10 mouse cellular contexts compared by ENCODE assay signal in the genomic region with DNA sequence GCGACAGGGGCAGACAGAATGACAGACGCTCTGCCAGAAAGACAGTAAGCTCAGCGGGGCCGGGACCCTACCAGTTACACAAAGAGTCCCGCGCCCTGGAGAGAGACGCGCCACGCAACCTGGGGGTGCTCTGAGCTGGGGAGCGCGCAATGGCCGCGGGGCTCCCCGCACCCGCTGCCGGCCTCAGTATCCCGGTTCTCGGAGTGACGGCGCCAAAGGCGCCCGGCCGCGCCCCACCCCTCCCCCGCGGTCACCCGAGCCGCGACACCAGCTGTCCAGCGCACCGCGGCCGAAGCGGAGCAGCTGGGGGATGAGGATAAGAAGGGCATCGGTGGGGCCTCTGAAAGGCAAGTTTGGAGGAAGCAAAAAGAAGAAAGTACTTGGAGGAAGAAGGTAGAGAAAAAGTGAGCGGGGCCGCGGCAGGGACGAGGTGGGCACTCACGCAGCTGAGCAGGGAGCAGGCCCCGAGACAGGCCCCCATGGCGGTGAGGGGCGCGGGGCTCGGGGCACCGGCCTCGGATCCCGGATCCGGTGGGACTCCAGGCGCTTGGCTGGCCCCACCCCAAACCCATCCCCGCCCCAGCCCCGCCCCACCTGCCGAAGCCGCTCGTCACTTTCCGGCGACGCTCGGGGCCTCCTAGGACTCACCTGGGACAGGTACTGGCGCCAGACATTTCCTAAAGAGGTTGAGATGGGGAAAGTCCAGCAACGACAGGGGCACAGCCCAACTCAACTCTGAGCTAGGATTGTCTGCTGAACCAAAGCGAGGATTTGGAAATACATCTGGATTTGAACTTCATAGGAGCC. TPM values are rescaled to one million over a fixed set of nuclear protein-coding genes. Genes with fewer than 3 reads are reported as not detected.
DNase-seq lines count a peak whose midpoint lies in the region; ATAC-seq lines count a peak whose summit lies in the region.
"Had no signal": no experiment of that assay in that cellular context is flagged by ENCODE, and none has a peak within 500 bp of the region (broad histone marks: within the 10 kb centered on the region; RNA-seq: fewer than 3 reads in every experiment).

No protein-coding gene starts in this region.

- WGBS in heart, embryonic 14.5 days = 3% methylated on average over 62 of the region's 62 CpGs
- 1% methylated on average over 55 of the region's 62 CpGs for WGBS in hindbrain, embryonic 11.5 days
- WGBS in limb, embryonic 15.5 days = 2% methylated on average over 60 of the region's 62 CpGs

- H3K27ac ChIP-seq in heart, embryonic 14.5 days (replicated peaks in 1 of 2; ENCODE audit: control insufficient read depth in 1 of 2, insufficient read depth in 1 of 2, low read depth in 2 of 2, low read length in 2 of 2) = peak overlapping the region in 1 of 2 experiments; percentile 41; a peak in 1 of 4 replicates
- peak overlapping the region; percentile 96 for H3K27ac ChIP-seq in hindbrain, embryonic 11.5 days (ENCODE audit: low read depth, low read length)
- peak overlapping the region; percentile 89 for H3K27ac ChIP-seq in limb, embryonic 15.5 days

- H3K4me1 ChIP-seq in heart, embryonic 14.5 days (ENCODE audit: control insufficient read depth in 2 of 2, insufficient read depth in 2 of 2, low read length in 2 of 2) = peaks cover 12 to 19% of the 10 kb centered on the region in 2 experiments; a peak in 3 of 4 replicates
- peaks cover 3% of the 10 kb centered on the region; the same call in 1 of the 2 replicates for H3K4me1 ChIP-seq in hindbrain, embryonic 11.5 days (replicated peaks; ENCODE audit: control insufficient read depth, insufficient read depth, low read length)
- H3K4me1 ChIP-seq in limb, embryonic 15.5 days = peaks cover 21% of the 10 kb centered on the region

- peak overlapping the region; percentile 57 for H3K4me3 ChIP-seq in heart, embryonic 14.5 days (ENCODE audit: control insufficient read depth in 1 of 2, insufficient read depth in 1 of 2, low read depth in 1 of 2, low read length in 2 of 2)
- peak overlapping the region; percentile 60 for H3K4me3 ChIP-seq in hindbrain, embryonic 11.5 days (ENCODE audit: low read depth, low read length)
- peak overlapping the region; percentile 78 for H3K4me3 ChIP-seq in limb, embryonic 15.5 days

- H3K9ac ChIP-seq in heart, embryonic 14.5 days (ENCODE audit: low read length) = peak overlapping the region; percentile 68
- peak overlapping the region; percentile 82 for H3K9ac ChIP-seq in hindbrain, embryonic 11.5 days (ENCODE audit: low read depth, low read length)
- H3K9ac ChIP-seq in limb, embryonic 15.5 days = peak overlapping the region; percentile 72

- H3K9me3 ChIP-seq in heart, embryonic 14.5 days (ENCODE audit: control insufficient read depth, low read length) = no peaks in the 10 kb centered on the region
- no peaks in the 10 kb centered on the region for H3K9me3 ChIP-seq in hindbrain, embryonic 11.5 days (ENCODE audit: control insufficient read depth, low read length)
- no peaks in the 10 kb centered on the region for H3K9me3 ChIP-seq in limb, embryonic 15.5 days
- H3K9me3 ChIP-seq: G1E had no signal

- peaks cover 87% of the 10 kb centered on the region for H3K27me3 ChIP-seq in heart, embryonic 14.5 days (ENCODE audit: control insufficient read depth, insufficient read depth, low read length)
- no peaks in the 10 kb centered on the region for H3K27me3 ChIP-seq in hindbrain, embryonic 11.5 days (ENCODE audit: control insufficient read depth, insufficient read depth, low read length)
- no peaks in the 10 kb centered on the region for H3K27me3 ChIP-seq in limb, embryonic 15.5 days

- no peak for ATAC-seq in heart, embryonic 14.5 days (ENCODE audit: insufficient number of reproducible peaks, insufficient read depth, low FRiP score, low read depth)
- ATAC-seq in hindbrain, embryonic 11.5 days (ENCODE audit: low FRiP score) = peak; percentile 52; the same call in 1 of the 2 replicates
- peak; percentile 42; the same call in 1 of the 2 replicates for ATAC-seq in limb, embryonic 15.5 days (ENCODE audit: insufficient number of reproducible peaks, low FRiP score, low TSS enrichment, low read depth)

- peak overlapping the region; percentile 95 for H3K4me2 ChIP-seq in heart, embryonic 14.5 days (ENCODE audit: low read length)
- peak overlapping the region; percentile 59 for H3K4me2 ChIP-seq in hindbrain, embryonic 11.5 days (replicated peaks; ENCODE audit: low read depth, low read length)
- H3K4me2 ChIP-seq in limb, embryonic 15.5 days = peak overlapping the region; percentile 83

- H3K36me3 ChIP-seq in heart, embryonic 14.5 days (ENCODE audit: control insufficient read depth, insufficient read depth, low read length) = no peaks in the 10 kb centered on the region
- no peaks in the 10 kb centered on the region for H3K36me3 ChIP-seq in hindbrain, embryonic 11.5 days (ENCODE audit: control insufficient read depth, insufficient read depth, low read length)
- H3K36me3 ChIP-seq in limb, embryonic 15.5 days = no peaks in the 10 kb centered on the region; the same call in none of the 2 replicates
- H3K36me3 ChIP-seq: G1E had no signal

- no peak for DNase-seq in heart, adult 18-20 months
- DNase-seq in cerebellum, postnatal 25 days = peak; percentile 86 to 93
- peak; percentile 73 for DNase-seq in hindbrain, embryonic 11.5 days (ENCODE audit: low spot score)
- DNase-seq in neural tube, embryonic 10.5 days (ENCODE audit: extremely low spot score, low spot score) = peak; percentile 67
- DNase-seq in right cerebral cortex, postnatal 14 days = no peak
- no peak for DNase-seq in left cerebral cortex, adult 11 months (ENCODE audit: low spot score)

RNA-seq across cellular contexts. Expression of a gene that starts 3.8 kb away (rescaled TPM):
- 6.0 and 7.5 TPM in 2 replicates for polyA plus RNA-seq in heart, embryonic 14.5 days (2014; fragmentation: Nextera tagmentation; extraction: Ambion mirVana)
- total RNA-seq in heart, adult 18-20 months (2021) = 1 to 10 TPM; 2.0 to 2.2 TPM
- 57.9 and 58.8 TPM in 2 replicates for polyA plus RNA-seq in hindbrain, embryonic 11.5 days (2014; fragmentation: Nextera tagmentation; extraction: Ambion mirVana)
- 132 and 136 TPM in 2 replicates for polyA plus RNA-seq in limb, embryonic 15.5 days (2015; fragmentation: Nextera tagmentation; extraction: Ambion mirVana)
- total RNA-seq: G1E had no signal
- polyA plus RNA-seq: G1E had no signal

RNA-seq across cellular contexts. Expression of a gene that starts 33.2 kb away (rescaled TPM):
- polyA plus RNA-seq in heart, embryonic 14.5 days (2014; fragmentation: Nextera tagmentation; extraction: Ambion mirVana) = 1,549 and 1,575 TPM in 2 replicates
- total RNA-seq in heart, adult 18-20 months (2021) = 1,000 to 10,000 TPM; 5,802 to 6,041 TPM
- 27.7 and 29.4 TPM in 2 replicates for polyA plus RNA-seq in hindbrain, embryonic 11.5 days (2014; fragmentation: Nextera tagmentation; extraction: Ambion mirVana)
- polyA plus RNA-seq in limb, embryonic 15.5 days (2015; fragmentation: Nextera tagmentation; extraction: Ambion mirVana) = 37.2 and 72.7 TPM in 2 replicates
- total RNA-seq: G1E had no signal
- polyA plus RNA-seq: G1E had no signal

RNA-seq across cellular contexts. Expression of a gene that starts 33.3 kb away (rescaled TPM):
- polyA plus RNA-seq in heart, embryonic 14.5 days (2014; fragmentation: Nextera tagmentation; extraction: Ambion mirVana) = 0.74 and 1.2 TPM in 2 replicates
- total RNA-seq in heart, adult 18-20 months (2021) = not detected
- polyA plus RNA-seq in hindbrain, embryonic 11.5 days (2014; fragmentation: Nextera tagmentation; extraction: Ambion mirVana) = not detected in 2 replicates
- polyA plus RNA-seq in limb, embryonic 15.5 days (2015; fragmentation: Nextera tagmentation; extraction: Ambion mirVana) = not detected in 2 replicates
- total RNA-seq: G1E; layer of hippocampus, postnatal 10 days had no signal
- polyA plus RNA-seq: G1E had no signal

RNA-seq across cellular contexts. Expression of a gene that starts 53.0 kb away (rescaled TPM):
- polyA plus RNA-seq in heart, embryonic 14.5 days (2014; fragmentation: Nextera tagmentation; extraction: Ambion mirVana) = not detected in 2 replicates
- not detected for total RNA-seq in heart, adult 18-20 months (2021)
- polyA plus RNA-seq in hindbrain, embryonic 11.5 days (2014; fragmentation: Nextera tagmentation; extraction: Ambion mirVana) = 0.45 and 1.2 TPM in 2 replicates
- polyA plus RNA-seq in limb, embryonic 15.5 days (2015; fragmentation: Nextera tagmentation; extraction: Ambion mirVana) = not detected in 2 replicates
- total RNA-seq: layer of hippocampus, postnatal 10 days had no signal
- polyA plus RNA-seq: G1E had no signal

Comparison
In these comparisons a context has a peak if more than half of its experiments do, and no peak if none do; other contexts are left out.
1. DNase-seq: peak in cerebellum, postnatal 25 days (2 of 2), hindbrain, embryonic 11.5 days (single experiment) and neural tube, embryonic 10.5 days (single experiment); none in heart, adult 18-20 months (0 of 2), right cerebral cortex, postnatal 14 days (single experiment) and left cerebral cortex, adult 11 months (single experiment).
2. RNA of a gene that starts 33.2 kb away (polyA plus RNA-seq): 1,549 to 1,575 TPM in heart, embryonic 14.5 days; 37.2 to 72.7 TPM in limb, embryonic 15.5 days and 27.7 to 29.4 TPM in hindbrain, embryonic 11.5 days; every median in the first group is over 10 times any median in the second.
3. Peak in every context shown above with its lines, with median percentiles within 50 percentile points of each other: H3K4me2 ChIP-seq, H3K4me3 ChIP-seq and H3K9ac ChIP-seq.